Mouse (Mus musculus): ENCODE data around the gene Grk1. TPM values are rescaled to one million over a fixed set of nuclear protein-coding genes. Genes with fewer than 3 reads are reported as not detected.

Gene Grk1
- polyA plus RNA-seq, 1 experiment from 2014 or later, result 0.03 TPM

DNA sequence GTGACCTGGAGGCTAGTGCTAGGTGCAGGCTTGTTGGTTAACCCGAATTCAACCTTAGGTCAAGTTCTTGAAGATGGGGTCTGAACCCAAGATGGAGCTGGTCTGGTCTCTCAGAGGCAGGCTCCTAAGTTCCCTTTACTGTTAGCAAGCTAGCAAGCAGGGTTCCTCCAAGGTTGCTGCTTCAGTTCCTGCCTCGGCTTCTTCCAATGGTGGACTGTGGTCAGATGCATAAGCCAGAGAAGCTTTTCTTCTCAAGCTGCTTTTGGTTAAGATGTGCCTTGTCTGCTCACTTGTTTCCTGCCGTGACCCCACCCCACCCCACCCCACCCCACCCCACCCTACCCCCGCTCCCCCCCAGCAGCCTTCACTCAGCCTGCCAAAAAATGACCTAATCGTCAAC lies 28.2 kb downstream of the Grk1 start:
- no peak overlapping the region for H3K27ac ChIP-seq
- no peak overlapping the region for H3K4me2 ChIP-seq
- H3K9ac ChIP-seq, result no peak overlapping the region
- peaks cover 21% of the 10 kb centered on the region for H3K27me3 ChIP-seq (replicated peaks)
- no peaks in the 10 kb centered on the region for H3K9me3 ChIP-seq
- no peak for ATAC-seq (replicated peaks)
- H3K4me3 ChIP-seq, result no peak overlapping the region
- H3K4me1 ChIP-seq, result no peaks in the 10 kb centered on the region; the same call in 1 of the 2 replicates
- 87% methylated on average over 5 of the region's 5 CpGs for WGBS
- no peaks in the 10 kb centered on the region for H3K36me3 ChIP-seq (replicated peaks)

GRCm38 (mm10) chr8:13434889-13435288 lies 30.0 kb downstream of the Grk1 start, which contains the start of gene Tmem255b:
Tmem255b (plus strand) TSS chr8:13435189.
- Histone ChIP-seq H3K4me3 (no peak within 1 kb of the TSS), H3K27me3 (replicated peaks) (peaks cover 21% of the 10 kb centered on the region), H3K4me1 (no peaks in the 10 kb centered on the region; the same call in 1 of the 2 replicates), H3K9me3 (no peaks in the 10 kb centered on the region), H3K27ac (no peak within 1 kb of the TSS), H3K4me2 (peak within 1 kb of the TSS; percentile 32), H3K36me3 (replicated peaks) (no peaks in the 10 kb centered on the region), H3K9ac (no peak within 1 kb of the TSS)
- ATAC-seq (replicated peaks), result no peak
- WGBS, result 16% methylated on average over 10 of the region's 10 CpGs

DNA sequence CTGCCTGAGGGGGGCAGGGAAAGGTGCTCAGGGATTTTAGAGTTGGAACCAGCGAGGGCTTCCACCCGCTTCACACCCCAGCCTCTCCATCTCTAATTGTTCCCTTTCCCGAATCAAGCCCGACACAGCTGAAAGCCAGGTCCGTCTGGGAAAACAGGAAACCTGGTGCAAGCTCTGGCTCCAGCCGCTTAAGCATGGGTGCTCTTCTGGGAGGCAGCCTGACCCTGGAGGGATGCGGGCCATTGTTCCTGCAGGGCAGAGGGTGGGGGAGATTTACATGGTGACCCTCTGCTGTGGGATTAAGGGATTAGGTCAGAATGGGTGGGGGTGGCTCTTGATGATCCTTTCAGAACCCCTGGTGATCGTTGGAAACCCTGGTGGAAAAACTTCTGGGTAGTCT lies 31.2 kb downstream of the Grk1 start:
- H3K4me2 ChIP-seq, result no peak overlapping the region
- H3K4me1 ChIP-seq, result no peaks in the 10 kb centered on the region; the same call in 1 of the 2 replicates
- peaks cover 21% of the 10 kb centered on the region for H3K27me3 ChIP-seq (replicated peaks)
- ATAC-seq (replicated peaks), result no peak
- no peaks in the 10 kb centered on the region for H3K9me3 ChIP-seq
- 5% methylated on average over 8 of the region's 8 CpGs for WGBS
- H3K27ac ChIP-seq, result no peak overlapping the region
- H3K36me3 ChIP-seq (replicated peaks), result no peaks in the 10 kb centered on the region
- no peak overlapping the region for H3K4me3 ChIP-seq
- H3K9ac ChIP-seq, result no peak overlapping the region

- ATAC-seq (replicated peaks), result no peak
- Histone ChIP-seq H3K36me3 (replicated peaks) (no peaks in the 10 kb centered on the region), H3K4me2 (no peak overlapping the region), H3K27me3 (replicated peaks) (peaks cover 21% of the 10 kb centered on the region), H3K9me3 (no peaks in the 10 kb centered on the region), H3K27ac (no peak overlapping the region), H3K4me1 (no peaks in the 10 kb centered on the region; the same call in 1 of the 2 replicates), H3K9ac (no peak overlapping the region), H3K4me3 (no peak overlapping the region)
- WGBS, result 82% methylated on average over 2 of the region's 2 CpGs
Observed at GRCm38 (mm10) chr8:13437531-13437930, 32.6 kb downstream of the Grk1 start.

- no peak for ATAC-seq (replicated peaks)
- H3K9ac ChIP-seq, result no peak overlapping the region
- no peak overlapping the region for H3K4me3 ChIP-seq
- no peaks in the 10 kb centered on the region for H3K9me3 ChIP-seq
- H3K36me3 ChIP-seq (replicated peaks), result no peaks in the 10 kb centered on the region
- 87% methylated on average over 2 of the region's 2 CpGs for WGBS
- H3K27ac ChIP-seq, result no peak overlapping the region
- H3K4me2 ChIP-seq, result no peak overlapping the region
- H3K4me1 ChIP-seq, result no peaks in the 10 kb centered on the region
- no peaks in the 10 kb centered on the region for H3K27me3 ChIP-seq (replicated peaks)
Observed at GRCm38 (mm10) chr8:13442152-13442551, 37.3 kb downstream of the Grk1 start.

GRCm38 (mm10) chr8:13446456-13446855 lies 41.6 kb downstream of the Grk1 start:
- Histone ChIP-seq H3K9me3 (no peaks in the 10 kb centered on the region), H3K36me3 (replicated peaks) (no peaks in the 10 kb centered on the region), H3K9ac (no peak overlapping the region), H3K27me3 (replicated peaks) (no peaks in the 10 kb centered on the region), H3K27ac (no peak overlapping the region), H3K4me2 (no peak overlapping the region), H3K4me3 (no peak overlapping the region), H3K4me1 (no peaks in the 10 kb centered on the region)
- WGBS, result 91% methylated on average over 6 of the region's 6 CpGs
- ATAC-seq (replicated peaks), result no peak

- Histone ChIP-seq H3K4me2 (no peak overlapping the region), H3K4me3 (no peak overlapping the region), H3K9me3 (no peaks in the 10 kb centered on the region), H3K36me3 (replicated peaks) (no peaks in the 10 kb centered on the region), H3K27me3 (replicated peaks) (no peaks in the 10 kb centered on the region), H3K4me1 (no peaks in the 10 kb centered on the region), H3K9ac (no peak overlapping the region), H3K27ac (no peak overlapping the region)
- no peak for ATAC-seq (replicated peaks)
- WGBS, result 65% methylated on average over 4 of the region's 4 CpGs
Observed at GRCm38 (mm10) chr8:13448145-13448544, 43.3 kb downstream of the Grk1 start.

DNA sequence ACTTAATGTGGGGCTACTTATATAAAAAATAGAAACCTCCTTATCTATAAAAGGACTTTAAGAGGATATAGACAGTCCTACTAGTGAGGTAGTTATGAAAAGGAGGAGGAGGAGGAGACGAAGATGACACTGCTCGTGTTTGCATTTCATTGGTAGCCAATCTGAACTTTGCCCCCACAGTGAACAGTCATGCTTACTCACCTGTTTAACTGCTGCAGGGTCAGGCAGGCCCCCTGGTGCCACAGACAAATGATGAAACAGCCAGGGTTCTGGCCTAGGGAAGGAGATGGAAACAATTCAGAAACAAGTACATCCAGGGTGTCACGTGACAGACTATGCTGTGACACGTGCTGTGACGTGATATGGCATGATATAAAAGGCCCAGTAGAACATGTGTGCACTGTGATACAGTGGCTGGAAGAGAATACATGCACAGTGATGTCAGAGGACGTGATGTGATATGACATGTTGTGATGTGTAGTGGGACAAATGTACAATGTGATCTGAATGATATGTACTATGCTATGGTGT lies 46.9 kb downstream of the Grk1 start:
- peaks cover 4% of the 10 kb centered on the region; the same call in 1 of the 2 replicates for H3K4me1 ChIP-seq
- no peak overlapping the region for H3K9ac ChIP-seq
- no peak overlapping the region for H3K27ac ChIP-seq
- no peak for ATAC-seq (replicated peaks)
- no peaks in the 10 kb centered on the region for H3K27me3 ChIP-seq (replicated peaks)
- no peaks in the 10 kb centered on the region for H3K9me3 ChIP-seq
- no peak overlapping the region for H3K4me2 ChIP-seq
- 76% methylated on average over 6 of the region's 6 CpGs for WGBS
- no peak overlapping the region for H3K4me3 ChIP-seq
- no peaks in the 10 kb centered on the region for H3K36me3 ChIP-seq (replicated peaks)

DNA sequence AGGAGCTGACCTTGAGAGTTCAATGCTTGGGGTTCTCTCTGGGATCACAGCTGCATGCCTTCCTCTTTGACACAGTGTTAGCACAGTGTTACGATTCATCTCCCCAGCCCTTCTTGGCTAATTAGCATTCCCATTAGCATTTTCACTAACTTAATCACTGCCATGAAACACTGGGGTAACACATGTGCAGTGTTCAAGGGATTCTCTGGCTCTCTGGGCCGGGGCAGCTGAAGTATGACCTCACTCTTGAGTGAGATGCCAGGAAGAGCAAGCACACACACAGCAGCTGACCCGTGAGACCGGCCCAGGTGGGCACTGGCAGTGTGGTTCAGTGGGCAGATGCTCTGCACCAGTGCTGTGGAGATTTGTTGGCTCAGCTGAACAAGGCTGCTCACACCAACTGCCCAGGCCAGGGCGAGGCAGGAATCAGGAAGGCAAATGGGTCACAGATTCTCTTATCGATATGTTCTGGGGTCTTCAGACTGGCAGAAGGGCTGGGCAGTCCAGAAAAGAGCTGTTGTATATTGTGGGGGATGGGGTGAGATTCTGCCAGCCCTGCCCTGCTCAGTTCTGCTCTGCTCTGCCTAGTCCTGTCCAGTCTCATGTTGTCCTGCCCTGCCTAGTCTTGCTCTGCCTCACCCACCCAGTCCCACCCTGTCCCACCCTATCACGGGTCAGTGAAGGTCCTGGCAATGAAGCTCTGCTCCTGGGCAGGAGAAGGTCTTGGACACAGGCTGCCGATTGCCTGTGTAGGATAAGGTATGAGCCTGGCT lies 49.6 kb downstream of the Grk1 start:
- no peak overlapping the region for H3K4me3 ChIP-seq
- H3K27ac ChIP-seq, result no peak overlapping the region
- no peak overlapping the region for H3K9ac ChIP-seq
- H3K9me3 ChIP-seq, result no peaks in the 10 kb centered on the region
- 62% methylated on average over 8 of the region's 8 CpGs for WGBS
- no peak overlapping the region for H3K4me2 ChIP-seq
- peaks cover 4% of the 10 kb centered on the region; the same call in 1 of the 2 replicates for H3K4me1 ChIP-seq
- H3K36me3 ChIP-seq (replicated peaks), result no peaks in the 10 kb centered on the region
- H3K27me3 ChIP-seq (replicated peaks), result no peaks in the 10 kb centered on the region
- peak; percentile 72 for ATAC-seq (replicated peaks)

DNA sequence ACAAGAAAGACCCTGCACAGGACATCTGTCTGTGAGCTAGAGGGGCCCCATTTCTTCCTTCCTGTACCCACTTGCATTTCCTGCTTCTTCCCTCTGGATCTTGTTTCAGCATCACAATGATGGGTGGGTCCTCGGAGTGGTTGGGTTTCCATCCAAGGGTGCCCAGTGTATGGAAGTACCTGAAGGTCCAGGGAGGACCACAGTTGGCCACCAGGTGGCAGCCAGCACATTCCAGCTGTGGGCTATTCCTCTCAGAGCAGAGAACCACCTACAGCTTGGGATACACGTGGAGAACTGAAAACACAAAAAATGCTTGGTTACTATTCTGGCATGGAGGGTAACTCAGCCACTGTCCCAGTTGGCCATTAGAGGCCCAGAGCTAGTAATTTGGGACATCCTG lies 50.4 kb downstream of the Grk1 start:
- peak; percentile 79 for ATAC-seq (replicated peaks)
- WGBS, result 38% methylated on average over 2 of the region's 2 CpGs
- H3K36me3 ChIP-seq (replicated peaks), result no peaks in the 10 kb centered on the region

DNA sequence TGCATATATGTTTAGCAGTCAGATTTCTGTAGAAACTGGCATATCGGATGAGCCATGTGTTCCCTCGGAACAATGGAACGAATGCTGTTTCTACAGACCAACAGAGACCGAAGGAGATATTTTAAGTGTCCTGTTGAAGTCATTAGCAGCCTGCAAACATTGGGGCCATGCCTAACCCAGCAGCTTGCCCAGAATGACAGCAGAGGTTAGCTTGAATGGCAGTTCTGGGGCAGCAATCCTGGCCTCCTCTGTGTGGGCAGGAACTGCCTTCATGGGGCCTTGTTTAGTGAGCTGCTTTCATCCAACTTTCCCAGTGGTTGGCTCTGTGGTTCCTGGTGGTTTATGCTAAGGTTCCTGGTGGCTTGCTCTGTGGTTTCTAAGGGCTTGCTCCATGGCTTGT lies 54.5 kb downstream of the Grk1 start:
- H3K27me3 ChIP-seq (replicated peaks), result no peaks in the 10 kb centered on the region
- H3K4me3 ChIP-seq, result no peak overlapping the region
- no peaks in the 10 kb centered on the region for H3K36me3 ChIP-seq (replicated peaks)
- H3K27ac ChIP-seq, result no peak overlapping the region
- peaks cover 2% of the 10 kb centered on the region; the same call in 1 of the 2 replicates for H3K4me1 ChIP-seq
- H3K9ac ChIP-seq, result no peak overlapping the region
- no peak for ATAC-seq (replicated peaks)
- H3K9me3 ChIP-seq, result no peaks in the 10 kb centered on the region
- H3K4me2 ChIP-seq, result no peak overlapping the region
- WGBS, result 95% methylated on average over 4 of the region's 4 CpGs

More for the DNA sequence above, 50.4 kb downstream of the Grk1 start:
- no peaks in the 10 kb centered on the region for H3K27me3 ChIP-seq (replicated peaks)
- H3K4me3 ChIP-seq, result no peak overlapping the region
- H3K4me2 ChIP-seq, result no peak overlapping the region
- no peak overlapping the region for H3K9ac ChIP-seq
- H3K27ac ChIP-seq, result no peak overlapping the region
- no peaks in the 10 kb centered on the region for H3K9me3 ChIP-seq
- H3K4me1 ChIP-seq, result peaks cover 4% of the 10 kb centered on the region; the same call in 1 of the 2 replicates

GRCm38 (mm10) chr8:13461085-13461765 lies 56.3 kb downstream of the Grk1 start:
- H3K4me1 ChIP-seq, result no peaks in the 10 kb centered on the region
- ATAC-seq (replicated peaks), result no peak
- H3K4me3 ChIP-seq, result no peak overlapping the region
- no peak overlapping the region for H3K27ac ChIP-seq
- H3K27me3 ChIP-seq (replicated peaks), result no peaks in the 10 kb centered on the region
- no peaks in the 10 kb centered on the region for H3K9me3 ChIP-seq
- no peak overlapping the region for H3K4me2 ChIP-seq
- WGBS, result 85% methylated on average over 17 of the region's 17 CpGs
- H3K36me3 ChIP-seq (replicated peaks), result no peaks in the 10 kb centered on the region
- H3K9ac ChIP-seq, result no peak overlapping the region

Measured in midbrain, embryonic 15.5 days (tissue).